ENCODE assay signal across 15 mouse cellular contexts in genomic region chr6:114886012-114886411, GRCm38 (mm10).
DNase-seq lines count a peak whose midpoint lies in the region; ATAC-seq and TF ChIP-seq lines count a peak whose summit lies in the region.
"Had no signal": no experiment of that assay in that cellular context is flagged by ENCODE, and none has a peak within 500 bp of the region (broad histone marks: within the 10 kb centered on the region; RNA-seq: fewer than 3 reads in every experiment).

No protein-coding gene starts in this region.

- H3K27me3 ChIP-seq in lung, embryonic 14.5 days (ENCODE audit: insufficient read depth, low read length) = no peaks in the 10 kb centered on the region
- no peaks in the 10 kb centered on the region for H3K27me3 ChIP-seq in MEL (ENCODE audit: control insufficient read depth in 1 of 2, insufficient read depth in 2 of 2, low read length in 2 of 2)
- no peaks in the 10 kb centered on the region for H3K27me3 ChIP-seq in hindbrain, embryonic 14.5 days (ENCODE audit: control insufficient read depth, insufficient read depth, low read length)
- H3K27me3 ChIP-seq: forebrain, embryonic 13.5 days; hindbrain, embryonic 12.5 days; midbrain, embryonic 12.5 days had no signal

- intact Hi-C loops in gastrocnemius, postnatal 14 days (cut with DNase I; ENCODE audit: low total_unique reads) = no loop called here

- H3K4me1 ChIP-seq in lung, embryonic 14.5 days (ENCODE audit: insufficient read depth) = peaks cover 59% of the 10 kb centered on the region
- no peaks in the 10 kb centered on the region for H3K4me1 ChIP-seq in MEL (ENCODE audit: control insufficient read depth in 1 of 2, insufficient read depth in 2 of 2, low read length in 2 of 2)
- H3K4me1 ChIP-seq in hindbrain, embryonic 14.5 days (replicated peaks; ENCODE audit: control insufficient read depth, insufficient read depth, low read length) = peaks cover 49% of the 10 kb centered on the region

- TF ChIP-seq CTCF in lung, embryonic 14.5 days (IDR thresholded peaks at IDR 0.05; ENCODE audit: low read depth) = no peak
- no peak for TF ChIP-seq CTCF in MEL (IDR thresholded peaks at IDR 0.05 in 2 of 3, conservative IDR thresholded peaks at IDR 0.05 in 1 of 3; ENCODE audit: control insufficient read depth in 1 of 3, insufficient read depth in 1 of 3, low read depth in 2 of 3, low read length in 3 of 3, poor library complexity in 1 of 3, severe bottlenecking in 1 of 3)

- H3K36me3 ChIP-seq in lung, embryonic 14.5 days (ENCODE audit: insufficient read depth) = peaks cover 51% of the 10 kb centered on the region
- no peaks in the 10 kb centered on the region; a peak in 1 of 4 replicates for H3K36me3 ChIP-seq in MEL (ENCODE audit: control insufficient read depth in 1 of 2, insufficient read depth in 2 of 2, low read length in 2 of 2)
- H3K36me3 ChIP-seq in hindbrain, embryonic 14.5 days (replicated peaks; ENCODE audit: control insufficient read depth, insufficient read depth) = no peaks in the 10 kb centered on the region

- no peak overlapping the region for H3K9ac ChIP-seq in lung, embryonic 14.5 days
- no peak overlapping the region for H3K9ac ChIP-seq in MEL (ENCODE audit: control insufficient read depth, low read depth, low read length, poor library complexity, severe bottlenecking)
- H3K9ac ChIP-seq in hindbrain, embryonic 14.5 days = no peak overlapping the region
- H3K9ac ChIP-seq: forebrain, embryonic 13.5 days; hindbrain, embryonic 12.5 days; midbrain, embryonic 12.5 days had no signal

- no peaks in the 10 kb centered on the region for H3K9me3 ChIP-seq in lung, embryonic 14.5 days (ENCODE audit: low read depth, low read length)
- no peaks in the 10 kb centered on the region for H3K9me3 ChIP-seq in MEL (replicated peaks; ENCODE audit: insufficient read depth, low read length)
- no peaks in the 10 kb centered on the region for H3K9me3 ChIP-seq in hindbrain, embryonic 14.5 days (ENCODE audit: control insufficient read depth, low read length)
- H3K9me3 ChIP-seq: hindbrain, embryonic 12.5 days; midbrain, embryonic 12.5 days had no signal

- no peak overlapping the region for H3K4me2 ChIP-seq in lung, embryonic 14.5 days
- H3K4me2 ChIP-seq in hindbrain, embryonic 14.5 days (replicated peaks) = no peak overlapping the region
- H3K4me2 ChIP-seq: forebrain, embryonic 13.5 days; hindbrain, embryonic 12.5 days; midbrain, embryonic 12.5 days had no signal

- H3K79me2 ChIP-seq in MEL (ENCODE audit: control insufficient read depth, insufficient read depth, low read length, poor library complexity) = peaks cover 2% of the 10 kb centered on the region; the same call in 1 of the 2 replicates

- peak; percentile 90 for DNase-seq in heart, adult 11 months
- no peak for DNase-seq in heart, adult 8-10 months (ENCODE audit: low spot score)
- DNase-seq in lung, embryonic 14.5 days = no peak
- no peak for DNase-seq in lung, postnatal 10 days
- peak; percentile 30 for DNase-seq in MEL (ENCODE audit: low read depth, low spot score)
- no peak for DNase-seq in gastrocnemius, postnatal 14 days
- DNase-seq in hindbrain, embryonic 14.5 days (ENCODE audit: low spot score) = no peak
- DNase-seq: cerebellum, adult 9-10 months; gastrocnemius, postnatal 25 days; kidney, adult 8-10 months; thymus, adult 2 months had no signal

- no peak overlapping the region for H3K4me3 ChIP-seq in lung, embryonic 14.5 days (ENCODE audit: low read depth, low read length)
- H3K4me3 ChIP-seq in MEL (ENCODE audit: control insufficient read depth in 1 of 2, insufficient read depth in 1 of 2, low read depth in 2 of 2, low read length in 2 of 2) = no peak overlapping the region
- no peak overlapping the region for H3K4me3 ChIP-seq in hindbrain, embryonic 14.5 days (replicated peaks; ENCODE audit: low read length)
- H3K4me3 ChIP-seq: forebrain, embryonic 13.5 days; hindbrain, embryonic 12.5 days; midbrain, embryonic 12.5 days had no signal

- no peak for TF ChIP-seq POLR2A in MEL (IDR thresholded peaks at IDR 0.05; ENCODE audit: control insufficient read depth in 1 of 2, insufficient read depth in 1 of 2, low read depth in 1 of 2, low read length in 2 of 2, poor library complexity in 1 of 2)

- TF ChIP-seq RAD21 in MEL (IDR thresholded peaks at IDR 0.05; ENCODE audit: low read depth, low read length) = no peak

- H3K27ac ChIP-seq in lung, embryonic 14.5 days (ENCODE audit: low read depth) = peak overlapping the region; percentile 52; the same call in 1 of the 2 replicates
- H3K27ac ChIP-seq in MEL (ENCODE audit: control insufficient read depth, low read depth, low read length) = no peak overlapping the region
- no peak overlapping the region for H3K27ac ChIP-seq in hindbrain, embryonic 14.5 days
- H3K27ac ChIP-seq: forebrain, embryonic 13.5 days; hindbrain, embryonic 12.5 days had no signal

- ATAC-seq in lung, embryonic 14.5 days (ENCODE audit: insufficient read depth) = no peak
- ATAC-seq in megakaryocyte, adult 5-6 weeks (ENCODE audit: poor library complexity, severe bottlenecking) = peak; percentile 36; the same call in 1 of the 2 replicates
- no peak for ATAC-seq in hindbrain, embryonic 14.5 days (ENCODE audit: low FRiP score)
- ATAC-seq: forebrain, embryonic 13.5 days had no signal

- TF ChIP-seq EP300 in MEL (IDR thresholded peaks at IDR 0.05; ENCODE audit: low read depth in 1 of 2, low read length in 2 of 2) = no peak

- 80% methylated on average over 6 of the region's 6 CpGs for WGBS in lung, embryonic 14.5 days
- 89% methylated on average over 6 of the region's 6 CpGs for WGBS in hindbrain, embryonic 14.5 days

TF ChIP-seq in MEL, 35 proteins besides CTCF, POLR2A, EP300 and RAD21:
- no peak for TF ChIP-seq ZKSCAN1 (IDR thresholded peaks at IDR 0.05; ENCODE audit: low read depth, low read length)
- TF ChIP-seq MYB (IDR thresholded peaks at IDR 0.05; ENCODE audit: low read depth, low read length) = no peak
- TF ChIP-seq POLR2AphosphoS2 (IDR thresholded peaks at IDR 0.05; ENCODE audit: low read length) = no peak
- no peak for TF ChIP-seq ZMIZ1 (IDR thresholded peaks at IDR 0.05; ENCODE audit: low read depth, low read length)
- no peak for TF ChIP-seq CHD2 (IDR thresholded peaks at IDR 0.05; ENCODE audit: low read length)
- no peak for TF ChIP-seq HCFC1 (IDR thresholded peaks at IDR 0.05; ENCODE audit: low read depth, low read length)

Comparison
In these comparisons a context has a peak if more than half of its experiments do, and no peak if none do; other contexts are left out.
1. DNase-seq: peak in heart, adult 11 months (single experiment) and MEL (single experiment); none in heart, adult 8-10 months (single experiment), lung, embryonic 14.5 days (single experiment), lung, postnatal 10 days (single experiment), gastrocnemius, postnatal 14 days (single experiment) and hindbrain, embryonic 14.5 days (single experiment).